Mouse (Mus musculus): ENCODE data around the gene Ccdc183. TPM values are rescaled to one million over a fixed set of nuclear protein-coding genes. Genes with fewer than 3 reads are reported as not detected.

Ccdc183 gene
- polyA plus RNA-seq, 1 experiment, result not detected

DNA sequence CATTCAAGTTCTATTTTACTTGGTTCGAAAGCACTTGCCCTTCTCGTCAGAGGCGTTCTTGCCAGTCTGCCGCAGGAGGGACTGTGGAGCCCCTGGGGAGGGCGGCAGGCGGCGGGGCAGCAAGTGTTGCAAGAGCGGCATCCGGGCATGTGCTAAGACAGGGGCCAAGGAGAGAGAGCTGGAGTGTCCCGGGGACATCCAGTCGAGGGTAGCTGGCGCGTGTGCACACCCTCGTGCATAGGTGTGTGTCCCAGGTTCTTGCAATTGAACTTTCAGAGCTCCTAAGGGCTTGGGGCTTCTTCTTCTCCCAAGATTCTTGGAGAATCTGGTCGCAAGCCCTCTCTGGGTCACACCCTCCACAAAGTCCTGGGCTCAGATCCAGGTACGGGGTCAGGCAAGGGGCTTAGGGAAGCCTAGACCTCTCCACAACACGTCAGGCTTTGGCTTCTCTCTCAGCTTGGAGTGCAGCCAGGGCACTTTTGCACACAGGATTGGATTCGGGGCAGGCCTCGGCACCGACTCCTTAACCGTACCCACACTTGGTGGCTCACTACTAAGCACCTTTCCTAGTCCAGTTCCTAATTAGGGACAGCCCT lies 41.9 kb downstream of the Ccdc183 start:
- peak; percentile 48 for DNase-seq
- 6% methylated on average over 21 of the region's 21 CpGs for WGBS
- TF ChIP-seq CTCF (IDR thresholded peaks at IDR 0.05; ENCODE audit: insufficient read depth, low read length) (no peak), POLR2A (IDR thresholded peaks at IDR 0.05; ENCODE audit: borderline replicate concordance, extremely low read depth, low read depth, low read length) (no peak)
- Histone ChIP-seq H3K4me1 (ENCODE audit: control insufficient read depth, insufficient read depth, low read length) (peaks cover 18% of the 10 kb centered on the region), H3K4me3 (replicated peaks; ENCODE audit: extremely low read depth, low read depth, low read length) (peak overlapping the region; percentile 64)

DNA sequence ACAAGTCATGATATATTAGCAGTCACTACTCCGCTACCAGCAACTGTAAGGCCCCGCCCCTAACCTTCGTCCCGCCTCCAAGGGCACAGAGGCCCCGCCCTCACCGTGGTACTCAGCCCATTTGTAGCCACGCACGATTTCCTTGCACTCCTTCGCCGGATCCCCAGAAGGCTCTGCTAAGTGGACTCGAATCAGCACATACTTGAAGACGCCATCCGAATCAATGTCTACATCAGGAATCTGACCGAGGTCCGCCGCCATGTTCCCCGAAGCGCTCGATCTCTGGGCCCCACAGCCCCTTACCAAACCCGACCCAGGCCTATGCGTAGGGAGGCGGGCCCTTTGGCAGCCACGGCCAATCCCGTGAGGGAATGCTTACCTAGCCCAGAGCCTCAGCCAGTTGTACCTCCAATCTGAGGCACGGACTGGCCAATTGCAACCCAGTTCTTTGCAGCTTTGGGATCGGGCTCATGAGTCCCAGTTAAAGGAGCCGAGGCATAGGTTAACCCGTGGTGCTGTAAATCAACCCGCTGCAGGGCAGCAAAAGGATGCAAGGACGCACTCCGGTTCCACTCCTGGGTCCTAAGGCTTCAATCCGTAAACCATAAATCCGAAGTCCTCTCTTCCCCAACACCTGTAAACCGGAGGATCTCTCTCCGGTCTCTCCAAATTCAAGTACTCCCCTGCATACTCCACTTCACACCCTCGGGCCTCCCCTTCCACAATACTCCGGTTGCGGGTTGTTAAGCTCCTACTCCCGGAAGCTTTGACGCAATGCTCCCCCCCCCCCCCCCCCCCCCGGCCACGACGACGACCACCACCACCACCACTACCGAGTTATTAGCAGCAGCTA lies 42.7 kb downstream of the Ccdc183 start, which contains the start of the genes Mamdc4 and Phpt1:
Gene Mamdc4 (minus strand): TSS at position 267 of the 853 bp plus-strand sequence.
Gene Phpt1 (minus strand): TSS at position 646 of the 853 bp plus-strand sequence.
- peak within 1 kb of the TSS; percentile 83 for H3K4me3 ChIP-seq (replicated peaks; ENCODE audit: extremely low read depth, low read depth, low read length)
- under 1% methylated on average over 44 of the region's 45 CpGs for WGBS
- peak; percentile 97 for DNase-seq
- peaks cover 18% of the 10 kb centered on the region for H3K4me1 ChIP-seq (ENCODE audit: control insufficient read depth, insufficient read depth, low read length)
- peak; percentile 93 for TF ChIP-seq POLR2A (IDR thresholded peaks at IDR 0.05; ENCODE audit: borderline replicate concordance, extremely low read depth, low read depth, low read length)
- no peak for TF ChIP-seq CTCF (IDR thresholded peaks at IDR 0.05; ENCODE audit: insufficient read depth, low read length)

DNA sequence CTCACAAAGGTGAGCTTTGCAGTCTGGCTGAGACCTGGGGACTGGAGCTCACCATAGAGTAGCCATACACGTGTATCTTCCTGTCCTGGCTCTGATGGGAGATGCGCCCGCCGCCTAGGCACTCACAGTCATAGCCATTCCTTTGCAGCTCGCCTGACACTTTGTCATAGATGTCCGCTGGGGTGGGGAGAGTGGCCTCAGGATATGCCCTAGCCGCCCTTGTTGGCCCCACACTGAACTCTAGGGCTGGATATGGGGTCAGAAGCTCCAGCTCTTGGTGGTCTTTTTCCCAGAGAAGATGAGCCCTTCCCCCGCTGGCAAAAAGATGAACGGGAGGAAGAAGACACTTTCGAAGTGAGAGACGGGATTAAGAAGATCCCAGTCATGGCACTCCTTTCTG lies 43.3 kb downstream of the Ccdc183 start:
- WGBS, result 11% methylated on average over 11 of the region's 11 CpGs
- DNase-seq, result no peak
- Histone ChIP-seq H3K4me1 (ENCODE audit: control insufficient read depth, insufficient read depth, low read length) (peaks cover 17% of the 10 kb centered on the region), H3K4me3 (replicated peaks; ENCODE audit: extremely low read depth, low read depth, low read length) (peak overlapping the region; percentile 83)
- no peak for TF ChIP-seq POLR2A (IDR thresholded peaks at IDR 0.05; ENCODE audit: borderline replicate concordance, extremely low read depth, low read depth, low read length)
- TF ChIP-seq CTCF (IDR thresholded peaks at IDR 0.05; ENCODE audit: insufficient read depth, low read length), result no peak

DNA sequence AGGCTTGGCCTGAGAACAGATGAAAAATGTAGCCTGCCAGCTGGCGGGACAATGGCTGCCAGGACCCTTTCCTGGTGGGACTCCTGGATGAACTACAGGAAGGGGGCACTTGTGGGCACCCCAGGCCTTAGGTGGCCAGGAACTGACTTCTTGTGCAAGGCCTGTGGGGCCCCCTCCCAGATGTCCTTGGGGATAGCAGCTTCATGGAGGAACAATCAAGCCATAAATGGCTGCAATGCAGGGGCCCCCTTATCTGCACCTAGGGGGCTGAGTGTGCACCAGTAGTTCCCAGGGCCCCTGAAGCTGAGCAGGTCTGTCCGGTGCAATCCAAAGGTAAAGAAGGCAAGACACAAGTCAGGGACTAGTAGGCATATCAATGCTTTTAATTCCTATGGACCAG lies 44.4 kb downstream of the Ccdc183 start:
- TF ChIP-seq POLR2A (IDR thresholded peaks at IDR 0.05; ENCODE audit: borderline replicate concordance, extremely low read depth, low read depth, low read length), result no peak
- no peak for TF ChIP-seq CTCF (IDR thresholded peaks at IDR 0.05; ENCODE audit: insufficient read depth, low read length)
- WGBS, result 89% methylated on average over 2 of the region's 2 CpGs
- no peak for DNase-seq

DNA sequence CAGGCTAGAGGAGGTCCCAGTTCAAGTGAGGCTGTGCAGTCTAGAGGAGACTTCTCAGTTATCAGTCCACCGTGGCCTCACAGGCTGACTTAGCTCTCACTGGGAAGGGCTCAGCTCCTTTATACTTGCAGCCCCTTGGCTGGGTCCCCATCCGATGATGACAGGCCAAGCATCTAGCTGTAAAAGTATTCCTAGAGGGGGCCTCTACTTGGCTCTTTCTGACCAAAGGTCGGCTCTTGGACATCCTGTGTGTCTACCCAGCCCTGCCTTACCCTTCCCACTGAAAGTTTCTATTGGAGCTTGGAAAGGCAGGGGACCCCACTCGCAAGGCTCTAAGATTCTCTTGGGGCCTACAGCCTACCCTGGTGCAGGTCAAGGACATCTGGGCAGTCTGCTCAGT lies 46.3 kb downstream of the Ccdc183 start:
- TF ChIP-seq POLR2A (IDR thresholded peaks at IDR 0.05; ENCODE audit: borderline replicate concordance, extremely low read depth, low read depth, low read length) (no peak), CTCF (IDR thresholded peaks at IDR 0.05; ENCODE audit: insufficient read depth, low read length) (no peak)
- H3K4me3 ChIP-seq (replicated peaks; ENCODE audit: extremely low read depth, low read depth, low read length), result no peak overlapping the region
- no peak for DNase-seq
- WGBS, result 87% methylated on average over 4 of the region's 4 CpGs
- peaks cover 7% of the 10 kb centered on the region for H3K4me1 ChIP-seq (ENCODE audit: control insufficient read depth, insufficient read depth, low read length)

More for the DNA sequence above, 44.4 kb downstream of the Ccdc183 start:
- H3K4me3 ChIP-seq (replicated peaks; ENCODE audit: extremely low read depth, low read depth, low read length), result no peak overlapping the region
- H3K4me1 ChIP-seq (ENCODE audit: control insufficient read depth, insufficient read depth, low read length), result peaks cover 11% of the 10 kb centered on the region

DNA sequence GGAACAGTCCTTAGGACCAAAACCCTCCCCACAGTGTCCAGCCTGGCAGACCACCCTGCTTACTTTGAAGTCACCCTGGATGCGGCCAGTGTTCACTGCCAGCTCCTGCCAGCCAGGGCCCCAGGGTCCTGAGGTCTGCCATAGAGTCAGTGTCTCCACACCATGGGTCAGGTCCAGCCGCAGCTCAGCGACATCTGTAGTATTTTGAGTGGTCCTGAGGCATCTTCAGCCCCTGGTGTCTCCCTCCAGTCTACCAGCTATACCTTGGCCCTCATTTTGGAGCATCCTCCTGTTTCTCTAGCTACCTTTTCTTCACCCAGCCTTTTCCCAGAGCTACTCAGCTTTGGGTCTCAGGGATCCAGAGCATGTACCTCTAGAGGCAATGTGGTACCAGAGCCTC lies 48.2 kb downstream of the Ccdc183 start:
- no peak for DNase-seq
- H3K4me3 ChIP-seq (replicated peaks; ENCODE audit: extremely low read depth, low read depth, low read length), result no peak overlapping the region
- H3K4me1 ChIP-seq (ENCODE audit: control insufficient read depth, insufficient read depth, low read length), result peaks cover 2% of the 10 kb centered on the region; the same call in 1 of the 2 replicates
- TF ChIP-seq CTCF (IDR thresholded peaks at IDR 0.05; ENCODE audit: insufficient read depth, low read length), result no peak
- TF ChIP-seq POLR2A (IDR thresholded peaks at IDR 0.05; ENCODE audit: borderline replicate concordance, extremely low read depth, low read depth, low read length), result no peak
- WGBS, result 91% methylated on average over 3 of the region's 3 CpGs

DNA sequence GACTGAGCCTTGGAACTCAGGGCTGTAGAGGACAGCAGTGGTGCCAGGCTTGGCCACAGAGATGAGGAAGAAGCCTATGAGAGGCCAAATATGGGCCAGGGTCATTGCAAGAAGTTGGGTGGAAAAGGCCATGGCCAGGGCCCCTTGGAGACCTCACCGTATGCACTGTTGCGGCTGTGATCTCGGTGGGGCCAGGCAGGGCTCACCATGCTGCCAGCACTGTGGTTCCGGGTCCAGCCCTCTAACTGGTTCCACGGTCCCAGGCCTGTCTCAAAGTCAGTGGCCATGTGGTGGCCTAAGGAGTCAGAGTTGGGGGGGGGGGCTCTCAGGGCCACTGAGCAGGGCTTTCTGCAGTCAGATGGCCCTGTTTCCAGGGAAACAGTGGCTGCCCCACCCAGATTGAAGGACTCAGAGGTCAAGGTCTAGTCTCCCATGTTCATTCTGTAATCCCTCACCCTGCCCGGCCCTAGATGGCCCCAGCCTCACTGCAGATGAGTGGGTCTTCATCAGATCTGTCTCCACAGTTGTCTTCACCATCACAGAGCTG lies 48.9 kb downstream of the Ccdc183 start:
- no peaks in the 10 kb centered on the region for H3K4me1 ChIP-seq (ENCODE audit: control insufficient read depth, insufficient read depth, low read length)
- H3K4me3 ChIP-seq (replicated peaks; ENCODE audit: extremely low read depth, low read depth, low read length), result no peak overlapping the region
- WGBS, result 86% methylated on average over 6 of the region's 6 CpGs
- DNase-seq, result no peak
- TF ChIP-seq CTCF (IDR thresholded peaks at IDR 0.05; ENCODE audit: insufficient read depth, low read length) (no peak), POLR2A (IDR thresholded peaks at IDR 0.05; ENCODE audit: borderline replicate concordance, extremely low read depth, low read depth, low read length) (no peak)

DNA sequence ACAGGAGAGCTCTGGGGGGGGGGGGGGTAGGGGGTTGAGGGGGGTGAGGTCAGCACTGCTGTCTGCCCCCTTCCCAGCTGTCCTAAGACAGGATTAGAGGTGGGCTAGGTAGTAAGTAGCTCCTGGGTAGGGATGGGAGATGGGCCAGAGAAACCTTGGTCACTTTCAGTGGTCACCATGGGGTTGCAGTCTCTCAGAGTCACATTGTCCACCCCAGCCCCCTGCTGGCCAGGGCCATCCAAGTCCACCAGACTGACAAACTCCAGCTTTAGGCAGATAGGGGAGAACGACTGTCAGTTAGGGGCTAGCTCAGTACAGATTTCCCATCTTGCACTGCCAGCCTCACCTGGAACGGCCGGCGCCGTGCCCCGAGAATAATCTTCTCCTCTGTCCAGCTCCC lies 50.9 kb downstream of the Ccdc183 start:
- WGBS, result 82% methylated on average over 6 of the region's 6 CpGs
- H3K4me1 ChIP-seq (ENCODE audit: control insufficient read depth, insufficient read depth, low read length), result no peaks in the 10 kb centered on the region
- TF ChIP-seq POLR2A (IDR thresholded peaks at IDR 0.05; ENCODE audit: borderline replicate concordance, extremely low read depth, low read depth, low read length) (no peak), CTCF (IDR thresholded peaks at IDR 0.05; ENCODE audit: insufficient read depth, low read length) (no peak)

DNA sequence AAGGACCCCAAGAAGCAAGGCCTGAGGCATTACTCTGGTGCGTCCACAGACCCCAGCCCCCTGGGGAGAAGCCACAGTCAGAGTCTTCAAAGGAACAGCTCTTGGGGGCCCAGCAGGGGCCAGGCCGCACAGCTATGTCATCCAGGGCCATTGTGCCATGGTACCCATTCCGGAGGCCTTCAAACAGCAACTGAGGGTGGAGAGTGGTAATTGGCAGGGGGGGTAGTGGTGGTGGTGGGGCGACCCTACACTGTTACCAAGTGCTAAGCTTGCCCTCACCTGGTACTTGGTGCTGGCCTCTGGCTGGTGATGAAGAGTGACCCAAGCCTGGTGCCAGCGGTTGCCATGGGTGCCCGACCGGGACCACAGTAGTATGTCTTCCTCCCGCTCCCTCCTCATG lies 51.7 kb downstream of the Ccdc183 start:
- no peak for TF ChIP-seq POLR2A (IDR thresholded peaks at IDR 0.05; ENCODE audit: borderline replicate concordance, extremely low read depth, low read depth, low read length)
- no peak for TF ChIP-seq CTCF (IDR thresholded peaks at IDR 0.05; ENCODE audit: insufficient read depth, low read length)
- Histone ChIP-seq H3K4me3 (replicated peaks; ENCODE audit: extremely low read depth, low read depth, low read length) (no peak overlapping the region), H3K4me1 (ENCODE audit: control insufficient read depth, insufficient read depth, low read length) (no peaks in the 10 kb centered on the region)
- 91% methylated on average over 8 of the region's 8 CpGs for WGBS
- DNase-seq, result no peak

More for the DNA sequence above, 50.9 kb downstream of the Ccdc183 start:
- DNase-seq, result no peak
- no peak overlapping the region for H3K4me3 ChIP-seq (replicated peaks; ENCODE audit: extremely low read depth, low read depth, low read length)

Measured in lung, adult 2 months (tissue).